Mouse (Mus musculus): Measurements from ENCODE around the gene Lemd1.

DNA sequence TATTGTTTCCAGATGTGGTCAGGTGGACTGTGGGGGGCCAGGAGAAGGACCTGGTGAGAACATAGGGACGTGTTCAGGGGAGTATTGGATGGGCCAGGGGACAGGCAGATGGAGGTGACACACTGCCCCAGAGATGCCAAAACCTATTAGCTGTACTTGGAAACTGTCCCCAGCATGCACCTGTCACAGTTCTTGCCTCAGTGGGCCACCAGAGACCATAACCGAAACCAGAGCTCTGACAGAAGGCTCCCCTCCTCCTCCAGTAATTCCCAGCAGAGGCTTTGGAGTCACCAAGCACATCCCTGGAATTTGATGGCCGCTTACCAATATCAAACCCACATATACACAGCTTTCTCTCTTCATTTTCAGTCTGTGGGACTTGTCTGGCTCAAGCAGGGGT, 46.4 kb upstream of the Lemd1 start:
- TF ChIP-seq POLR2A (IDR thresholded peaks at IDR 0.05; ENCODE audit: insufficient read depth, low read depth, low read length) (no peak), CTCF (IDR thresholded peaks at IDR 0.05; ENCODE audit: insufficient read depth, low read depth, low read length) (no peak)
